Mouse (Mus musculus): ENCODE measurements around the gene Spop.
A peak's percentile ranks its signal among the peaks of the same experiment; 100 is the strongest.

Gene Spop

GRCm38 (mm10) chr11:95495883-95496282, 82.0 kb downstream of the Spop start:
- DNase-seq (ENCODE audit: low read depth, low spot score): no peak

- peak; percentile 55 for DNase-seq (ENCODE audit: low read depth, low spot score)
Observed at GRCm38 (mm10) chr11:95497921-95498320, 84.0 kb downstream of the Spop start.

GRCm38 (mm10) chr11:95500412-95500811, 86.5 kb downstream of the Spop start:
- no peak for DNase-seq (ENCODE audit: low read depth, low spot score)

GRCm38 (mm10) chr11:95500836-95501235, 87.0 kb downstream of the Spop start:
- DNase-seq (ENCODE audit: low read depth, low spot score): no peak

GRCm38 (mm10) chr11:95501826-95502225, 87.9 kb downstream of the Spop start:
- DNase-seq (ENCODE audit: low read depth, low spot score): peak; percentile 67

- DNase-seq (ENCODE audit: low read depth, low spot score): peak; percentile 56
Observed at GRCm38 (mm10) chr11:95503581-95504180, 89.8 kb downstream of the Spop start.

GRCm38 (mm10) chr11:95504271-95504731, 90.4 kb downstream of the Spop start:
- DNase-seq (ENCODE audit: low read depth, low spot score): no peak

GRCm38 (mm10) chr11:95507041-95507716, 93.3 kb downstream of the Spop start:
- DNase-seq (ENCODE audit: low read depth, low spot score): peak; percentile 45

GRCm38 (mm10) chr11:95507785-95508184, 93.9 kb downstream of the Spop start:
- no peak for DNase-seq (ENCODE audit: low read depth, low spot score)

GRCm38 (mm10) chr11:95508211-95508926, 94.5 kb downstream of the Spop start:
- peak; percentile 79 for DNase-seq (ENCODE audit: low read depth, low spot score)

GRCm38 (mm10) chr11:95509126-95509717, 95.3 kb downstream of the Spop start:
- DNase-seq (ENCODE audit: low read depth, low spot score): peak; percentile 51

GRCm38 (mm10) chr11:95510631-95511030, 96.8 kb downstream of the Spop start:
- DNase-seq (ENCODE audit: low read depth, low spot score): no peak

- no peak for DNase-seq (ENCODE audit: low read depth, low spot score)
Observed at GRCm38 (mm10) chr11:95511919-95512318, 98.0 kb downstream of the Spop start.

- no peak for DNase-seq (ENCODE audit: low read depth, low spot score)
Observed at GRCm38 (mm10) chr11:95512383-95512782, 98.5 kb downstream of the Spop start.

- peak; percentile 57 for DNase-seq (ENCODE audit: low read depth, low spot score)
Observed at GRCm38 (mm10) chr11:95513461-95514297, 99.8 kb downstream of the Spop start.

- DNase-seq (ENCODE audit: low read depth, low spot score): peak; percentile 81
Observed at GRCm38 (mm10) chr11:95514298-95514861, 100.5 kb downstream of the Spop start, which contains the start of gene Nxph3. Gene Nxph3, minus strand, starts transcription at chr11:95514570.

- DNase-seq (ENCODE audit: low read depth, low spot score): peak; percentile 49
Observed at GRCm38 (mm10) chr11:95515376-95516323, 101.8 kb downstream of the Spop start.

- peak; percentile 64 for DNase-seq (ENCODE audit: low read depth, low spot score)
Observed at GRCm38 (mm10) chr11:95516491-95516911, 102.6 kb downstream of the Spop start.

- no peak for DNase-seq (ENCODE audit: low read depth, low spot score)
Observed at GRCm38 (mm10) chr11:95517162-95517561, 103.3 kb downstream of the Spop start.

- peak; percentile 68 for DNase-seq (ENCODE audit: low read depth, low spot score)
Observed at GRCm38 (mm10) chr11:95519299-95519698, 105.4 kb downstream of the Spop start.

Measured in R1 (cell line).